Mouse (Mus musculus): Measurements from ENCODE around the gene Zfhx2. TPM values are rescaled to one million over a fixed set of nuclear protein-coding genes. Genes with fewer than 3 reads are reported as not detected.

Gene Zfhx2
- total RNA-seq, 2 experiments from 2014 or later, result 11.9 to 13.5 TPM

DNA sequence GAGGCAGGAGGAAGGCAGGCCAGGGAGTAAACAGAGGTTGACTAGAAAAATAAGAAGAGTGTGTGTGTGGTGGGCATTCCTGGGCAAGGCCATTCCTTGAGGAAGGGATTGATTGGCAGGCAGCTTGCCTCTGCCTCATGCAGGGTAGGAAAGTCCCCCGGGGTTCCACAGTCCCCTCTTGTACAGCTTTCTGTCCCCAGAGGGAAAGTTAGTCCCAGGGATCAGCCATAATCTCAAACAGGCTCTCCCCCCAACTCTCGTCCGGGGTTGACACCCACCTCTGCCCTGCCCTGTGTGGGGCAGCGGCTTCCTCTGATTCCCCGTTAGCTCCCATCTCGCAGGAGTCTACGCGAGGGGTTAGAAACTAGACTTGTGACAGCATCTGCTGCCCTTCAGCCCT, 14.9 kb upstream of the Zfhx2 start:
- DNase-seq (ENCODE audit: low spot score in 2 of 2), result no peak

DNA sequence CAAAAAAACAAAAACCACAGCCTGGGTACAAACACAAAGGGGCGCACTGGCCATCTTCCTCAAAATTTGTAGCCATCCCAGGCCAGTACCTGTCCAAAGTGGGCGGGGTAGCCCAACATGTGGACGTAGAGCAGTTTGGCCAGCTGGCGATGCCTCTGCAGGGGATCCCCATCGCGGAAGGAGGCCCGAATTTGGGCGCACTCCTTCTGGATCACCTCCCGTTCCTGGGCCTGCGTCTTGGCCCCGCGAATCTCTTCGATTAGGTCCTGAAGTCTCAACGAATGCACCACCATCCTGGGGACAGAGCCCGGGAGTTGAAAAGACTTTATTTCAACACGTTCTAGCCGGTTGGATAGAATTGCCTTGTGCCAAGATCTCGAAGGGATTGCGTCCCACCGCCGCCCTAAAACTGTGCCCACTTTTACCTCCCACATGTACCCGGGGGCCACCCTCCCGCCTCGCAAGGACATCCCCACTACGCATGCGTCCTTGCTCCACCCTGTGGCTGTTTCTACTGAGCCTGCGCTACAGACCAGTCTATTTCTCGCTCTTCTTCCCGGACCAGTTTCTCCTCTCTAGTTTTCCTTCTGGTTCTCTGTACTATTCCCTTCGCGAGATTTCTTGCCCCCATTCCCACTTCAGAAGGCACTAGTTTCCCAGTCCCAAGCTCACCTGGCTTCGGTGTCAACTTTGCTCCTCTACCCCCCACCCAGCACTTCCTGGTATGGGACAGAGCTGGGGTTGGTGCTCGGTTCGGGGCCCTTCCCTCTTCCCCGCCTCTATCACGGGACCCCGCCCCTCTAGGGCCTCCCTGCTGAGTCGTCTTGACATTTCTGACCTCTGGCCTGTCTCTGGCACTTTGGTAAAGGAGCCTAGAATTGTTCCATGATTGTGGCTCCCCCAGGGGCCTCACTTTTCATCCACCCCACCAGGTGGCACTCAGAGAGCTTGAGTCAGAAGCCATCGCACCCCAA, 14.0 kb upstream of the Zfhx2 start, which contains the start of gene Ap1g2:
TSS of gene Ap1g2 (minus strand) at position 758 of the 974 bp plus-strand sequence.
- peak in 1 of 2 experiments; percentile 71 for DNase-seq (ENCODE audit: low spot score in 2 of 2)

DNA sequence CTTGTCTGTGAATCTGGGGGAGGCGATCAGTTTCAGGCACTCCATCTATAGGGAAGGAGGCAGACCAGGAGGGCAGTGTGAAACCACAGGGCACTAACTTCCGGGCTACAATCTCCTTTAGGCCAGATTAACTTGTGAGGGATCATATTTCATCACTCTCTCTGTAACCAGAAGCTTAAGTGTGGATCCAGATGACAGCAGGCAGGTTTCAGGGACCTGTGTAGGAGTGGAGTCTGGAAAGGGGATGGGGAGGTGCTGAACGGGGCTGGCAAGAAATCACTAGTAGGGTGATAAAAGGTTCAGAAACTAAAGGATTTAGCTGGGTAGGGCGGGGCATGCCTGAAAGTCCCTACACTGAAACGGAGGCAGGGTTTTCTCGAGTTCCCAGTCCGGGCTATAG, 13.3 kb upstream of the Zfhx2 start:
- no peak for DNase-seq (ENCODE audit: low spot score in 2 of 2)

DNA sequence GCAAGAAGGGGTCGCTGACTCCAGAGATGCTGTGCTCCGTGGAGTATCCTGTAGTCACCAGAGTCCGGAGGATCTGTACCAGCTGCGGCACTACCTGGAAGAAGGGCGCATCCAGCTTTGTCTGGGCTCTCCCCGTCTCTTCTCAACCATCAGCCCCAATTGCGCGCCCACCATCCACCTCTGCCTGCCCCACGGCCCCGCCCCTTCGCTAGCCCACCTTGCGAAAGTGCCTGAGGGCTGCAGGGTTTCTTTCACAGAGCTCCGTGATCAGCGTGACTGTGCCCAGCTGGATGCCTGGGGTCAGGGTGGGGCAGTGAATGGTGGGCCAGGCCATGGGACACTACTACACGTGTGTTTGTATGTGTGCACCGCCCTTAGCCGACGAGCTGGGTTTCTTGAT, 12.2 kb upstream of the Zfhx2 start:
- DNase-seq (ENCODE audit: low spot score in 2 of 2), result no peak

DNA sequence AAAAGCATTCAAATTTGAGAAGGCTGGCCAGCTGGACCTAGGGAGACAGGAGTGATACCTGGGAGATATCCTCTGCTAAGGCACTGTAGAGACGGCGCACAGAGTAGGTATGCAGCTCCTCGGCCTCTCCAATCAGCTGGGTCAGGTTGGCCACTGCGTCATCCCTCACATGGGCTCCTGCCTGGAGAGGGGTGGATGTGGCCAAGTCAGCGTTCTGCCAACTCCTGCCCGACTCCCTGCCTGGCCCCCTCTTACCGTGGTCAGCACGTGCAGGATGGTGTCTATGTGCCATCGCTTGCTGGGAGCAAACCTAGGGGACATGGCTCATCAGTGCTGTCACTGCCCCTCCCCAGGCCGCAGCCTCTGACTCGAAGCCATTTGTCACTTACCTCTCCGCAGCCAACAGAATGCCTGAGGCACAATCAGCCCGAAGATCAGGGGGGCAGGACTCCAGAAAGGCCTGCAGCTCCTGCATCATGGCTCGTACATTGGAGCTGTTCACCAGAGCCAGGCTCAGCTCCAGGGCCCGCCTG, 10.2 kb upstream of the Zfhx2 start:
- DNase-seq (ENCODE audit: low spot score in 2 of 2), result no peak

DNA sequence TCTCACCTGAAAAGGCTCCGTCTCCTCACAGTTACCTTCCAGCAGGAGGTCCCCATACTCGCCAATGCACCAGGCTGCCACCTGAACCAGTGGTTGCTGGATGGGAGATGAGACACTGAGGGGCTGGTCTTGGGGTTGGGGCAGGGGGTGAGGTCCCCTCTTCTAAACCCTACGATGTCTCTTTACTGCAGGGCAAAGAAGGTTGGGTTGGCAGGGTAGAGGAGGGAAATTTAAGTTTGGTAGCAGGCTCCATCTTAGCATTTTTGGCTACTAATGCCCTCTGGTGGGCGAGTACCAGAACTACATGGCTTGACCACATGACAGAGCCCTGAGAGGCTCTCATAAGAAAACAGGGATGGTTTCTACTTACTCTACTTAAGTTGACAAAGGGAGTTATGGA, 9.5 kb upstream of the Zfhx2 start:
- no peak for DNase-seq (ENCODE audit: low spot score in 2 of 2)

DNA sequence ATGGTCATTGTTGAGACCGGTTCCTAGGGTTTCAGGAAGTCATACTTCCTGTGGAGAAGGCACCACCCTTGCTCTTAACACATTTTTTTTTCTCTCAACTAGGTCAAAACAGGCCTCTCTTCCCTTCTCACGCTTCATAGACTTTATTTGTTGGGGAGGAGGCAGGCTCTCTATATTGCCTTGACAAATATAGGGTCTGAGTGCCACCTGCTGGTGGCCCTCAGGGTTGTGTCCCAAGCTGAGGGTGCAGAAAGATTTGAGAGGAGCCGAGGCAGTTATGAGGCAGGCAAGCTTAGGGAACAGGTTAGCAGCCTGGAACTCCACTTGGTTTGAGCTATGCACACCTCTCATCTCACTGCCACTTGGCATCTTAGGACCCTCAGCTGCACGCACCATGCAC, 5.9 kb upstream of the Zfhx2 start:
- DNase-seq (ENCODE audit: low spot score in 2 of 2), result no peak

DNA sequence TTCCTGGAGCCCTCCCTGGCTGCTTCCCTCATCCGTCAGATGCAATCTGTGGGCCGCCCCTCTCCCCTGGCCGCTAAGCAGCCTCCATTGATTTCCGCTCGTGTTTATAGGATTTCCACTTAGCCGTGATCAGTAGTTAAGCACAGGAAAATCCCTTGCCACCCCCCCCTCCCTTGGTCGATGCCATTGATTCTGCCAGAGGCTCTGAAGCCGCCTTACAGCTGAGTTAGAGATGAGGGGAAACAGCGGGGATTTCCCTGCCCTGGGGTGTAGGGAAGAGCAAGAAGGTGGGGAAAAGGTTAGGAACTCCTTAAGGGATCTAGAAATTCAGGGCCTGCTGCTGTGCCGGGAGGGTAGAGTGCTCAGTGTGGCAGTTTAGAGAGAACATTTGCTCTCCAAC, 5.5 kb upstream of the Zfhx2 start:
- no peak for DNase-seq (ENCODE audit: low spot score in 2 of 2)

DNA sequence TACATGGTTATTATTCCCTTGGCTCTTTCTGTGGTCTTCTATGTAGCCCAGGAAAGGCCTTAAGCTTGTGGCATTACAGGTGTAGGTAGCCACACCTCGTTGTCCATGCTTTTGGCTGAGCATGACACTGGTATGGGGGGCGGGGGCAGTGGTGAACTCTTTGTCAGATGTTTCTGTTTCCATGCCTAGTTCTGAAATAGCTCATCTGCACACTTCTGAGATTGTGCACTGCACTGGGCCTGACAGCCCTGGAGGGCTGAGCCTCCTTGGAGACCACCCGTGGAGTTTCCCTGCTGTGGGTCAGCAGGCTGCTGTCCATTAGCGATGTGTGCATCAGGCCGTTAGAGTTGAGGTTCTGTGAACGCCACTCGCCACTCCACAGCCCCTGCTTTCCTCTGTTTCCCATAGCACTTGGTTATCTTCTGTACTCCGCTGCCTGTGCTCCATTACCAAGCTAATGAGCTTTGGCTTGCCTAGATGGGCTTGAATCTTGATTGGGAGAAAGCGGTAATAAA, 4.5 kb upstream of the Zfhx2 start:
- DNase-seq (ENCODE audit: low spot score in 2 of 2), result no peak

DNA sequence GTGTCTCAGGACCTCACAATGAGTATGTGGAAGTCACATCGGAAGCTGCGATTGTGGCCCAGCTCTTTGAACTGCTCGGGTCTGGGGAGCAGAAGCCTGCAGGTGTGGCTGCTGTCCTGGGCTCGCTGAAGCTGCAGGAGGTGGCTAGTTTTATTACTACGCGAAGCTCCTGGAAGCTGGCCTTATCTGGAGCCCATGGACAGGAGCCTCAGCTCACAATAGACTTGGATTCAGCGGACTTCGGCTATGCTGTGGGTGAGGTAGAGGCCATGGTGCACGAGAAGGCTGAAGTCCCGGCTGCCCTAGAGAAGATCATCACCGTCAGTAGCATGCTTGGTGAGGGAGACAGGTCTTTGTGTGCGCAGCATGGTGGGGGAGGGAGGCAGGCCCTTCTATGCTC, 3.5 kb upstream of the Zfhx2 start:
- DNase-seq (ENCODE audit: low spot score in 2 of 2), result no peak

DNA sequence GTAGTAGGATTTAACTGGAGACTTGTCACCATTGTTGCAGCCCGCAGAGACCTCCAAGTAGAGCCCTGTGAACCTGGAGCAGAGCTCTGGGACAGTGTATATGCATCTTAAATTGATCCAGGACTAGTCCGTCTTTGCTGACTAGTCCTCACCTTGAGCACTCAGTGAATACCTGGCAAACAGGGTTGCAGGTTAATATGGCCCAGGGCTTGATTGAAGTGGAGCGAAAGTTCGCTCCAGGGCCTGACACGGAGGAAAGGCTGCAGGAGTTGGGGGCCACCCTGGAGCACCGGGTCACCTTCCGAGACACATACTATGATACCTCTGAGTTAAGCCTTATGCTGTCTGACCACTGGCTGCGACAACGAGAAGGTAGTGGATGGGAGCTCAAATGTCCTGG, 3.1 kb upstream of the Zfhx2 start:
- DNase-seq (ENCODE audit: low spot score in 2 of 2), result no peak

DNA sequence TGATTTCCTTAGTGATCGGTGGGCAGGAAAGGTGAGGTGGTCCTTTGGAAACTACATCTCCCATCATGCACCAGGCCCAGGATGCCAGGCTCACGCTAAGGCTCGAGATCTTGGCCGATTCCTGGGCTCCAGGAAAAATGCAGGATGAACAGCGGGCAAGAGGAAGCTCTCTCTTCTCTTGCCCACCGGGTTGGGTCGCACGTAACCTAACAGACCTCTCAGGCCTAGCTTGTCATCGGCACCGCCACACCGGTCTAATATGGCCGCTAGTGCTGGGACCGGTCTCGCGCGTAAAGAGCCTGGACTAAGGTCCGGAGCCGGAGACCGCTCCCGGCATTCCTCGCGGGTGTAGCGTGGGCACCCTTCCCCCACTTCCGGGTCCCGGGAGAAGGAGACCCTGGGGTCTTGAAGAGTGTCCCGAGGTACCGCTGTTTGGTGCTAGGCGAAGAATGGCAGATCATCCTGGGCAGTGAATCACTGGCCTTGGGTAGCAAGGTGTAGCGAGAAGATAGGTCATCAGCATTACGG, 2.6 kb upstream of the Zfhx2 start, which contains the start of gene Thtpa:
TSS of gene Thtpa (plus strand) at position 81 of the 528 bp plus-strand sequence.
- peak in 1 of 2 experiments; percentile 55 for DNase-seq (ENCODE audit: low spot score in 2 of 2)

DNA sequence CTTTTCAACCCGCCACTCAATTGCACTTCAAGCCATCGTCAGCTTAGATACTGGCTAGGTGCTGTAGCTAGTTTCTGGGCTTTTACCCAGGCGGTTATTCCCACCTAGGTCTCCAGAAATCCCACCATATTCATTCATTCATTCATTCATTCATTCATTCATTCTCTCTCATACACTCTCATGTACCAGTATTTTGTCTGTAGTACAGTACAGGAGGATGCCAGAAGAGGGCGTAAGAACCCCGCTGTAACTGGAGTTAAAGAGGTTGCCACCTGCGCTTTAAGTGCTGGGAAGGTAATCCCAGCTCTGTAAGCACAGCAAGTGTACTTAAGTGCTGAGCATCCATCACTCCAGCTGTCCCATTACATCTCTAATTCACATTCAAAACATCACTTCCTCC, 1.8 kb upstream of the Zfhx2 start:
- no peak for DNase-seq (ENCODE audit: low spot score in 2 of 2)

DNA sequence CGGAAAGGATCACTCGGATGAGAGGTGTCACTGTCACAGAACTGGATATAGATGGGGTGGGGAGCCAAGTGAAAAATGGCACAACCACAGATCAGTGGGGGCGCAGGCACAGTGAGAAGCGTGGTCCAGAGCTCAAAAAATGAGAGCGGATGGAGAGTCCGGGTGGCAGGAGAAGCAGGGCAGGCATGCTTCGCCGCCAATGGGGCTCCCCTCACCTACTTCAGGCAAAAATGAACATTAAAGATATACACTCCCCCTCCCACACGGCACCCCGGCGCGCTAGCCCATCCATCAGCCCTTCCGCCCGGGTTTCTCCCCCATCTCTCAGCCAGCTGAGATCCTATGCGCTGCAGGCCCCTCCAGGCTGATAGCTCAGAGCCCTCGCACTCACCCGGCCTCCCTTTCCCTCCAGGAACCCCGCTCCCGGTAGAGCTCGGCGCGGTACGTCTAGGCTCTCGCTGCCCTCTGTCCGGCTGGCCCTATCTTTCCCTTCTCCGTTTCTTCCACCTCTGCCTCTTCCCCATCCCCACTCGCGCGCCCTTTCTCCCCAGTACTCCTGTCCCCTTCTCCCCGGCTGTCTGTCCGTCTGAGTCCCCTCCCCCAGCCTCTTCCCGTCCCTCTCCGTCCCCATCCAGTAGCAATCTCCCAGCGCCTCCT, 787 bp downstream of the Zfhx2 start:
- DNase-seq (ENCODE audit: low spot score in 2 of 2), result no peak

DNA sequence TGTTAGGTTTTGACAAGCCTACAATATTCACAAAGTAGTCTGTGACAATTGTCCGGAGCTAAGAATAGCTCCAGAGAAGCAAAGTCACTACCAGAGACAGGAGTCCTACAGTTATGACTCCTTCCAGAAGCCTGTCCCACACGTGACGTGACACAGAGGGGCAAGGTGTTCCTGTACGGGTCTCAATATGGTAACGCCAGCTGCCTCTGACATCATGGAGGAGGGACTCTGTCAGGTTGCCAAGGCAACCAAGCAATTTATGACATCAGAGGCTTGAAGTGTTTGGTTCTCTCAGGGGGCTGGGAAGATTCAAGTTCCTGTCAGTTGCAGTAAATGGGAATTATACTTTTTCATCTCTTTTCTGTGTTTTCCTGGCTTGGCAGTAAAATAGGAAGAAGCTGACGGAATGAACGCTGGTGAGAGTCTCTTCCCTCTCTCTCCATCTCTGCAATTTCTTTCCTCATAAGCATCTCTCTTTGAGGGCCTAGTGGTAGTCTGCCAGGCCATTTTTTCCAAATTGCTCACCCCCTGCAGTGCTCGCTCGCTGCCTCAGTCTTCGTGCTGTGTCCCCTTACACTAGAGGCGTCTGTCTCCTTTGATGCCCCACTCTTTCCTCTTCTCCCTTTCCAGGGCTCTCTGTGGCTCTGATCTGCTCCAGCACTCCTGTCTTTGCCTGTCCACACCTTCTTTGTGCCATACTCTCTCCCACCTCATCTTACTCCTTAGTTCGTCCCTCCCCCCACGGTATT, 2.8 kb downstream of the Zfhx2 start:
- no peak for DNase-seq (ENCODE audit: low spot score in 2 of 2)

DNA sequence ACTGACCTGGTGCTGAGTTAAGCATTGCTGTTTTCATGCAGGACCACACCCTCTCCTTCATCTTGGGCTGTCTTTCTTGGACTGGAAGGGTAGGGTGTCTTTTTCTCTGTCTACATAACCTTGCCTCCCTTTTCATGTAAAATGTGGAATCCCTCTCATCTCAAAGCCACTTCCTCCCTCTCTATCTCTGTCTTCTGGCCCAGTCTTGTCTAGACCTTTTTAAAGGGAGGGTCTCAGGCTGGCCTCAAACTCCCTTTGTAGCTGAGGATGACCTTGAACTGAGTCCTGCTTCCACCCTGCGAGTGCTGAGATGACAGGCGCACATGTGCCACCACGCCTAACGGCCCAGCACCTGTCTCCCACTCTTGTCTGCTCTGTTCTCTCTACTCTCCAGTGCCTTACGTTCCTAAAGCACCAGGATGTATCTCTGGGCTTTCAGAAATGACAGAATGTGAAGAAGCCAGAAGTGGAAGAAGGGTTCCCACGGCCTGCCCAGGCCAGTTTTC, 6.1 kb downstream of the Zfhx2 start:
- DNase-seq (ENCODE audit: low spot score in 2 of 2), result no peak

DNA sequence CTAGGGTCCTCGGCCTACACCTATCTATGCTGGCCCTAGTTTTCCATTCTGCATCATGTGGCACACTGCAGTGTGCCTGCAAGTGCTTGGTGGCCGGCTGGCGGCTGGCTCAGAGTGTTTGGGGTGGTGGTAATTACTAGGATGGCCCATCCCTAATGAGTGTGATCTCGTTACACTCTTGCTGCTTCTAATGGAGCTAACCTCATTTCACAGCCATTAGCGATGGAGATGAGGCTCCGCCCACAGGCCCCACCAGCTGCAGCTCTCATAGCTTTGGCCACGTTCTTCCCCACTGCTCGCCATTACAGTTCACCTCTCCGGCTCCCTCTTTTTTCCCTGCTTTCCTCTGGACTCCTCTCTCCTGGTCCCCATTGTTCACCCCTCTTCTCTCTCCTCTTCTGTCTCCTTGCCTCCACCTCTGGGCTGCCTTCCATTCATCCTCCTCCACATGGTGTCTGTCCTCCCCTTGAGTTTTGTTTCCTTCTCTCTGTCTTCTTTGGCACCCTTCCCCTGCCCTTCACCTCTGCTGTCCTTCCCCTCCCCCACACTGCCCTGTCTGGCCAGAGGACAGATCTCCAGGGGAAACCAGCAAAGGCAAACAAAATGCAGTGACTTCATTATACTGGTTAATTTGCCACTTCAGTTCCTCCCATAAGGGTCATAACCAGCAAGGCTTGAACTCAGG, 6.7 kb downstream of the Zfhx2 start:
- DNase-seq (ENCODE audit: low spot score in 2 of 2), result no peak

DNA sequence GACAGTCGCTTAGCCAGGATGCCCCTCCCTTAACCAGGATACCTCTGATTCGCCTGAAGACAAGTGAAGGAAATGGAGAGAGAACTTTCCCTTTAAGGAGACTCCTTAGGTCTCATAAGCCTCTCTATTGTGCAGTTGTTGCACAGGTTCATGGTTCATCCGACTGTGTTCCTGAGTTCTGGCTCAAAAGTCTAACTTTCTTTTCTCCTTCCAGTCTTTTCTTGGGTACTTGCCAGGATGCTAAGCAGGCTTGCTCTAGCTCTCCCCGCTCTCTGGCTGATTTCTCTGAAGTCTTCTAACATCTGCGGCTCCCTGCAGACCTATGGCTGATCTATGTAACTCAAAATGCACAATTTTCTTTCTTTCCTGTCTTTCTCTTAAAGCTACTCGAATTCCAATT, 8.6 kb downstream of the Zfhx2 start:
- no peak for DNase-seq (ENCODE audit: low spot score in 2 of 2)

DNA sequence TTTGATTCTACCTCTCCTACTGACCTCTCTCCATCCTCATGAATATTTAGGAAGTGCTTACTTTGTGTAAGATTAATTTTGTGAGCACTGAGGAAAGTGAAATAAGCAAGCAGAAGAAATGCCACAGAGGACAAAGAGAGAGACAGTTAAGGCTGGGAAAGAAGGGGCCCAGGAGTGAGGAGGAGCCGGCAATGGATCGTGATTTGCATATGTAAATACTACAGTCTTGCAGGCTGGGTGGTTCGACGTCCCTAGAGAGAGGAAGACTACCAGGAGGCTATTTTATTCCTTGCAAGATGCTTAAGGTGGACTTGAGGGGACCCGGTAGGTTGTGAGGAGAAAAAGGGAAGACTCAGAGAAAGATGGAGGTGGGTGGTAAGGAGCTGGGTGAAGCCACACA, 11.0 kb downstream of the Zfhx2 start:
- DNase-seq (ENCODE audit: low spot score in 2 of 2), result no peak

All from adrenal gland, postnatal 4 days (tissue).